Mouse (Mus musculus) adrenal gland, adult 2 months (tissue): Measurements from ENCODE around the gene Crct1. TPM values are rescaled to one million over a fixed set of nuclear protein-coding genes. Genes with fewer than 3 reads are reported as not detected.
A peak's percentile ranks its signal among the peaks of the same experiment; 100 is the strongest.

ENCODE experiments used
- DNase-seq: peaks from one replicate; pipeline ENCODE4 v3.0.0; 2021
- long read RNA-seq: library from polyadenylated mRNA; stranded (forward); transcript quantifications from one replicate; pipeline ENCODE4 v2.0.0, GENCODE M21; 2021
- polyA plus RNA-seq: library from polyadenylated mRNA; depleted of rRNA; stranded (reverse); fragments of >200 nt; gene quantifications from 2 replicates; pipeline ENCODE4 v1.2.3, GENCODE M21; 2012; rRNA removed
- total RNA-seq, 2 experiments: library from RNA; stranded (reverse); gene quantifications; 2 replicates each; pipeline ENCODE4 v1.2.3; 2021

The Crct1 gene
- total RNA-seq (not detected), polyA plus RNA-seq (not detected in 2 replicates)
- long read RNA-seq, result 0 reads

GRCm38 (mm10) chr3:93015460-93016104 lies at the start of gene Crct1:
Gene Crct1, minus strand, starts transcription at chr3:93015687.
- DNase-seq, result no peak

DNA sequence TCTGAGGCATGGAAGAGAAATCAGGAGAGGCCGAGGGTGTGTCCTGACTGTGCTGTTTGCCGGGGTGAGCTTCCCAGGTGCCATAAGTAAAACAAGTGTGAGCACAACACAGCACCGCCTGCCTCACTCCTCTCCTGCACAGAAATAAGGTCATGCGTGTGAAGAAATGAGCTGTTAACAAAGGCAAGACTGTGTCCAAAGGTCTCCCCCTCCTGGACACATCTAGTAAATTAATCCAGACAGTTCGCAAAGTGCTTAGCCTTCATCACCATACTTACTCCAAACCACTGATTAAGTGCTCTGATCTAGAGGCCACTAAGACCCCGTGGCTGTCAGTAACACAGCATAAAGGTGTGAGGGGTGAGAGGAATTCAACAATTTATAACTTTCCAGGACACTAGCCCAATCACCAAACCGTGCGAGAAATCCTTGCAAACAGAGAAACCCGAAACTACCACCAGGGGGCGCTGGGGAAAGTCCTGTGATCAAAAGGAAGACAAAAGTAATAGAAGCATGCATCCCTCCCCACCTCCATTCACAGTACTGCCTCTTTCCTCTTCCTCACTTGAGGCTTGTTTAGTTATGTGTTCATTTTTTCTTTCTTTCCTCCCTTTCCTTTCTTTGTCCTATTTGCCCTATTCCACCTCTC lies 37.5 kb upstream of the Crct1 start:
- no peak for DNase-seq

DNA sequence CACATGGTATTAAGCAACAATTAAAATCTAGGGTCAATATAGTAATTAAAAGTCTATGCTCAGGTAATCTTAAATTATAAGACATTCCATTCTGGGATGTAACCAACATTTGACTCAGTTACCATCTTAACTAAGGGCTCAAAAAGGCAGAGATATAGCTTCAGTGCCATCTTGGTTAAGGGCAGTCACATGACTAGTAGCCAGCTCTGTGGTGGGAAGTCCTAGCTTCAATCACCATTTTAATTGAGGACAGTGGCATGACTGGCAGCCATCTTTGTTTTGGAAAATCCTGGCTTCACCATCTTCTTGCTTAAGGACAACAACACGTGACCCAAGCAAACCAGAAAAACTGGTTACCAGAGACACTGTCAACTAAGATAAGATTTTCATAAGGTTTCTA lies 34.7 kb upstream of the Crct1 start:
- DNase-seq, result no peak

GRCm38 (mm10) chr3:93031450-93031849 lies 16.0 kb upstream of the Crct1 start:
- DNase-seq, result no peak

GRCm38 (mm10) chr3:93025486-93025885 lies 10.0 kb upstream of the Crct1 start:
- no peak for DNase-seq

- DNase-seq, result no peak
Measured at GRCm38 (mm10) chr3:93023411-93024184, 8.1 kb upstream of the Crct1 start.

DNA sequence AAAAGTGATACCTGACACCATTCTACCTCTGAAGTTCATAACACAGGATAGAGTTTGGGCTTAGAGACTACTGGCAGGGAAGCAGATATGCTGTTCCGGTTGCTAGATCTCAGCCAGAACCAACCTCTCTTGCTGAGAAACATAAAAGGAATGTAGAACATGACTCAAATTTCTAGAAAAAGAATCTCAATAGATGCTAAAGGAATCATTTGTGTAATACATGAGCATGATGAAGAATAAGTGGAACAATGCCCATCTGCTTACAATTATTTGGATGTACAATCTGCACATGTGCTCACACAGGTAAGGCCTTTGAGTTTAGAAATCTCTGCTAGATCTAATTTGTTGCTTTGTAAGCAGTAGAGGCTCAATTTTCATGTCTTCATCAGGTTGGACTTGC lies 5.7 kb upstream of the Crct1 start:
- no peak for DNase-seq

GRCm38 (mm10) chr3:93018960-93019359 lies 3.5 kb upstream of the Crct1 start, which contains the start of gene Lce1m:
Gene Lce1m, minus strand, starts transcription at chr3:93019060.
- no peak for DNase-seq

DNA sequence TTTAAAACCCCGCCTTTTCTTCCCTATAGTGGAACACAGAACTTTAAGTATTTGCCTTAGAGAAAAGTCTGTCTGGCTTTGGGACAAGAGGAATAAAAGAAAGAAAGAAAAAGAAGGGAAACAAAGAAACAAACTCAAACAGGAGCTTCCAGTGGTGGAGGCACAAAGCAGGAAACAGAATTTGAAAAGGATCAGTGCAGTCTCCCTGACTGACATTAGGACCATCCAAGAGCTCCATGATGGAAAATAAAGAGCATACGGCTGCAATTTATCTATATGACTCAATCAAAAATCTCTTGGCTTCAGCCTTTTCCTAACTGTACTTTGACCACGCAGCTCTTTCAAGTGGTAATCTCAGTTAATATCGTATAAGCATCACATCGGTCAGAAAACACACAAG lies 616 bp downstream of the Crct1 start:
- no peak for DNase-seq

DNA sequence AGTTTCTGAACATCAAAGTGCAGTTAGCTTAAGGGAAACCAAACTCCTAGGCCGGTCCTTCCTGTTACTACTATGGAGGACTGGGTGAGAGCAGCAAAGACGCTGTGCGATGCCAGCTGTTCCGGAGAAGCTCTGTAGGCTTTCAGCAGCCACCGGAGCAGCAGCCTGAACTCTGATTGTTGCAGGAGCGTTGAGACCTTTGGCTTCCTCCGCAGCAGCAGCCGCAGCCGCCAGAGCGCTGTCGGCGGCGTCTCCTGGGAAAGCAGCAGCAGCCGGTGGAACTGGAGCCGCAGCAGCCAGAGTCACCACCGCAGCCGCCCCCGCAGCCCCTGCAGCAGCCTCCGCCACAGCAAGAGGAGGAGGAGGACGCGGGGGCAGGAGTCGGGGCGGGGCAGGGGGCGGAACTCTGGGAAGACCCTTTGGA lies 1.1 kb downstream of the Crct1 start:
- DNase-seq, result peak; percentile 11

DNA sequence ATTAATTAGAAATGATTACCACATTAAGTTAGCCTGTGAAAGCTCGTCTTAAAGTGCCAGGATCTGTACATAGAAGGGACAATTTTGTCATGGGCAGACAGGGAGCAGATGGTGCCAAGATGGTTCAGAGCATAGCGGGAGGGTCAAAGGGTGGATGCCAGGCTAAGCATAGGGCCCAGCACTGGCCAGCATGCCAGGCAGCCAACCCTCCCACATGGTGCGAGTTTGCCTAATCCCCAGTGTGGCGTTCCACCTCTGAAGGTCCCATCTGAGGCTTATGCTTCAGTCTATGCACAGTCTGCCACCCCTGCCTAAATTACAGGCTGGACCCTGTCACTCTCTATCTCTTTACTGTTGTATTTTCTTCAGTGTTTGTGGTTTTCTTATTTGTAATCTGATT lies 12.6 kb downstream of the Crct1 start:
- DNase-seq, result no peak

DNA sequence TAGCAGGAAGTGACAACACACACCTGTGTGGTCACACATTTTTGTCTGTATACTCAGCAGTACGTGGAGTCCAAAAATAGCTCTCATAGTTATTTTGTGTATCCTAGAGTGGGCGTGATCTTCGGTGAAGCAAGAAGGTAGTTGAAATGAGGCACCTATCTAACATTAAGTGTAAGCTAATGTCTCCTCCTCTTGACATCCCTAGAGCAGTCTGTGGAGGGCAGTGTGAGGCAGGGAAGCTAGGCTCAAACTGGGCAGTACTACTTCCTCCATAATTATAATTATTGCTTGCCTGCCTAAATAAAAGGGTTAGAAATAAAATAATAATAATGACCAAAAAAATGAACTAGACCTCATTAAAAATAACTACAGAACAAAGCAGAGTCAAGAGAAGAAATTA lies 14.9 kb downstream of the Crct1 start:
- DNase-seq, result no peak

- peak; percentile 58 for DNase-seq
Measured at GRCm38 (mm10) chr3:92998691-92999090, 16.8 kb downstream of the Crct1 start.

DNA sequence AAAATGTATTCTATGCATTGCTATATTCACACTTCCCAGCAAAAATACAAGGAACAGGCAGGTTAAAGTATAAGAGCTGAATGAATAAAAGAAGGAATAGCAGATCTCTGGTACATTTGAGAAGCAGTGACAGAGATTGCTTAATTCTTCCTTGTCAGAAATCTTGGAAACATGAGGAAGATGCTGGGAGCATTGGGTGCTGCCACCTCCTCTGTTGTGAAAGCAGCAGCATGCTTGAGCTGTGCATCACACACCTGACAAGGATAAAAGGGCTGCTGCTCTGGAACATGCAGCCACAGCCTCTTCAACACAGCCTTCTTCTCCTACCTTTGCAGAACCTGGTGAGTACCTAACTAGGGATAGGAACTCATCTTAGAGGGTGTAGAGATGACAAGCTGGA lies 23.6 kb downstream of the Crct1 start, which contains the start of gene Lce3f:
Lce3f (plus strand) TSS at position 301 of the 400 bp plus-strand sequence.
- DNase-seq, result no peak

GRCm38 (mm10) chr3:92978484-92978883 lies 37.0 kb downstream of the Crct1 start:
- DNase-seq, result no peak

GRCm38 (mm10) chr3:92966761-92967160 lies 48.7 kb downstream of the Crct1 start, which contains the start of gene Lce3e:
Gene Lce3e, plus strand, starts transcription at chr3:92967061.
- no peak for DNase-seq

Other genes starting within 250 kb of the Crct1 start
- gene Lce1i, start 236.8 kb downstream of the Crct1 start, total RNA-seq, result not detected
- not detected in 2 replicates for gene Lce1i, start 236.8 kb downstream of the Crct1 start, polyA plus RNA-seq
- gene Lce1j, start 225.2 kb downstream of the Crct1 start, total RNA-seq, result not detected
- gene Lce1j, start 225.2 kb downstream of the Crct1 start, polyA plus RNA-seq, result not detected in 2 replicates
- gene Lce1k, start 207.8 kb downstream of the Crct1 start, total RNA-seq, result not detected
- gene Lce1k, start 207.8 kb downstream of the Crct1 start, polyA plus RNA-seq, result not detected in 2 replicates
- gene Kprp, start 188.4 kb downstream of the Crct1 start, total RNA-seq, result not detected
- gene Kprp, start 188.4 kb downstream of the Crct1 start, polyA plus RNA-seq, result not detected in 2 replicates
- gene Lce1l, start 164.4 kb downstream of the Crct1 start, total RNA-seq, result not detected
- not detected in 2 replicates for gene Lce1l, start 164.4 kb downstream of the Crct1 start, polyA plus RNA-seq
- not detected for gene 2310050C09Rik, start 145.5 kb downstream of the Crct1 start, total RNA-seq
- gene 2310050C09Rik, start 145.5 kb downstream of the Crct1 start, polyA plus RNA-seq, result not detected in 2 replicates
- not detected for gene Lce3a, start 89.5 kb downstream of the Crct1 start, total RNA-seq
- gene Lce3a, start 89.5 kb downstream of the Crct1 start, polyA plus RNA-seq, result not detected in 2 replicates
- gene Lce3b, start 82.7 kb downstream of the Crct1 start, total RNA-seq, result not detected
- not detected in 2 replicates for gene Lce3b, start 82.7 kb downstream of the Crct1 start, polyA plus RNA-seq
- gene Lce3c, start 71.2 kb downstream of the Crct1 start, total RNA-seq, result not detected
- not detected in 2 replicates for gene Lce3c, start 71.2 kb downstream of the Crct1 start, polyA plus RNA-seq
- not detected for gene Lce3d, start 58.3 kb downstream of the Crct1 start, total RNA-seq
- gene Lce3d, start 58.3 kb downstream of the Crct1 start, polyA plus RNA-seq, result not detected in 2 replicates
- gene Lce3e, start 48.6 kb downstream of the Crct1 start, total RNA-seq, result not detected
- gene Lce3e, start 48.6 kb downstream of the Crct1 start, polyA plus RNA-seq, result not detected in 2 replicates
- not detected for gene Lce3f, start 23.5 kb downstream of the Crct1 start, total RNA-seq
- gene Lce3f, start 23.5 kb downstream of the Crct1 start, polyA plus RNA-seq, result not detected in 2 replicates
- not detected for gene Lce1m, start 3.4 kb upstream of the Crct1 start, total RNA-seq
- gene Lce1m, start 3.4 kb upstream of the Crct1 start, polyA plus RNA-seq, result not detected in 2 replicates
- not detected for gene Gm4858, start 53.1 kb upstream of the Crct1 start, total RNA-seq
- not detected in 2 replicates for gene Gm4858, start 53.1 kb upstream of the Crct1 start, polyA plus RNA-seq
- gene Crnn, start 129.1 kb upstream of the Crct1 start, total RNA-seq, result not detected
- not detected in 2 replicates for gene Crnn, start 129.1 kb upstream of the Crct1 start, polyA plus RNA-seq
- gene Flg2, start 181.6 kb upstream of the Crct1 start, total RNA-seq, result not detected
- gene Flg2, start 181.6 kb upstream of the Crct1 start, polyA plus RNA-seq, result not detected in 2 replicates